Mouse (Mus musculus) kidney, adult 9 months (tissue): ENCODE measurements around the gene Map6d1.

ENCODE experiments used
- DNase-seq: peaks from one replicate; pipeline ENCODE4 v3.0.0; 2022

Gene Map6d1

GRCm38 (mm10) chr16:20240468-20241414 lies at the start of gene Map6d1:
Gene Map6d1 (minus strand): TSS chr16:20241358.
- DNase-seq: no peak

- no peak for DNase-seq
These were observed 39.1 kb upstream of the Map6d1 start for GRCm38 (mm10) chr16:20280238-20280637.

- no peak for DNase-seq
These were observed 38.2 kb upstream of the Map6d1 start for GRCm38 (mm10) chr16:20279395-20279794.

GRCm38 (mm10) chr16:20272994-20273393 lies 31.8 kb upstream of the Map6d1 start:
- DNase-seq: no peak

- DNase-seq: no peak
These were observed 30.2 kb upstream of the Map6d1 start for GRCm38 (mm10) chr16:20271339-20271738.

- no peak for DNase-seq
These were observed 23.9 kb upstream of the Map6d1 start for GRCm38 (mm10) chr16:20265089-20265488.

- DNase-seq: no peak
These were observed 16.8 kb upstream of the Map6d1 start for GRCm38 (mm10) chr16:20257926-20258325.

- DNase-seq: no peak
These were observed 7.5 kb upstream of the Map6d1 start for GRCm38 (mm10) chr16:20248442-20249174.

- DNase-seq: no peak
These were observed 5.9 kb upstream of the Map6d1 start for GRCm38 (mm10) chr16:20247103-20247502.

GRCm38 (mm10) chr16:20238646-20239045 lies 2.5 kb downstream of the Map6d1 start:
- DNase-seq: no peak

GRCm38 (mm10) chr16:20237426-20237825 lies 3.7 kb downstream of the Map6d1 start:
- DNase-seq: peak; percentile 32

GRCm38 (mm10) chr16:20234406-20234805 lies 6.8 kb downstream of the Map6d1 start:
- no peak for DNase-seq

GRCm38 (mm10) chr16:20228167-20228566 lies 13.0 kb downstream of the Map6d1 start:
- DNase-seq: no peak

GRCm38 (mm10) chr16:20227504-20227903 lies 13.7 kb downstream of the Map6d1 start:
- DNase-seq: no peak

- no peak for DNase-seq
These were observed 14.5 kb downstream of the Map6d1 start for GRCm38 (mm10) chr16:20226676-20227075.

GRCm38 (mm10) chr16:20222726-20223125 lies 18.4 kb downstream of the Map6d1 start:
- no peak for DNase-seq

GRCm38 (mm10) chr16:20213591-20214226 lies 27.4 kb downstream of the Map6d1 start:
- DNase-seq: peak; percentile 61

GRCm38 (mm10) chr16:20199501-20200201 lies 41.5 kb downstream of the Map6d1 start:
- DNase-seq: no peak

- no peak for DNase-seq
These were observed 44.2 kb downstream of the Map6d1 start for GRCm38 (mm10) chr16:20196962-20197361.

GRCm38 (mm10) chr16:20195546-20195945 lies 45.6 kb downstream of the Map6d1 start:
- peak; percentile 36 for DNase-seq

- no peak for DNase-seq
These were observed 49.1 kb downstream of the Map6d1 start for GRCm38 (mm10) chr16:20192043-20192442.

- DNase-seq: no peak
These were observed 49.8 kb downstream of the Map6d1 start for GRCm38 (mm10) chr16:20191161-20191882.
